Mouse (Mus musculus): ENCODE data around the gene Gm3139.
"Not testable (repeated sequence)": the region's sequence is repeated elsewhere in the genome, so short reads cannot be mapped to it uniquely, and the experiment has no call there.

Gene Gm3139

DNA sequence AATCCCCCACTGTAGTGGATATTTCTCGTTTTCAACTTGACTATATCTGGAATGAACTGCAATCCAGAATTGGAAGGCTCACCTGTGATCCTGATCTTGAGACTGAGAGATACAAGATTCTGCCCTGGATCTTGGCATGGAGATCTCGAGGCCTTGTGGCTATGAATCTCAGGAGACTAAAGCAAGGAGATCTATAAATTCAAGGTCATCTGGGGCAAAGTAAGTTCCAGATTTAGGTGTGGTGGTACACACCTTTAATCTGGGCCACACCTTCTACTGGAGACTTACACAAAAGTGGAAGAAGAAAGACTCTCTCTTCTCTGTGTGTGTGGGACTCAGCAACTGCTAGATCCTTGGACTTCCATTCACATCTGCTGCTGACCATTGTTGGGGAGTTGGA is at the start of gene Gm3139:
Gene Gm3139, plus strand, starts transcription at position 301 of the 400 bp plus-strand sequence.
- DNase-seq (ENCODE audit: low read depth, low spot score): not testable (repeated sequence)

Measured in telencephalon, adult 2 months (tissue).